Comparison of ENCODE assay signal across 8 mouse cellular contexts in the genomic region with DNA sequence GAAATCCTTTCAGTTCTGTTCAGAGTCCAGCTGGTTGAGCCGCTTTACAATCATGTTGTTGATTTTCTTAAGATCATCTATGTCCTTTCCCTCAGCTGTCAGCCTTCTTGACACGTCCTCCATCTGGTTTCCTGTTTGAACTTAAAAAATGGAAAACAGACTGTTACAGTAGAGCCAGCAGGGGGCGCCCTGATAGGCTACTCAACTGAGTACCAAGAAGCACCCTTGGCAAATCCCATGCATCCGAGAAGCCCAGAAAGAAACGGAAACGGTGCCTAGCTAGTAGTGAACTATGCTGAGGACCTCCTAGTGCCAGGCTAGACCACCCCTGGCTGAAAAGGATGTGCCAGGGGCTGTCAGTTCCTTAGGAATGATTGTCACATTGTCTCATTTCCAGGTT. TPM values are rescaled to one million over a fixed set of nuclear protein-coding genes. Genes with fewer than 3 reads are reported as not detected.
A peak's percentile ranks its signal among the peaks of the same experiment; 100 is the strongest.
DNase-seq lines count a peak whose midpoint lies in the region; ATAC-seq lines count a peak whose summit lies in the region.

No protein-coding gene starts in this region.

- H3K27ac ChIP-seq in embryonic facial prominence, embryonic 11.5 days (replicated peaks; ENCODE audit: low read depth, low read length), result no peak overlapping the region
- no peak overlapping the region for H3K27ac ChIP-seq in embryonic facial prominence, embryonic 10.5 days (replicated peaks)

- H3K4me2 ChIP-seq in embryonic facial prominence, embryonic 11.5 days (ENCODE audit: low read depth, low read length), result no peak overlapping the region

- H3K4me3 ChIP-seq in embryonic facial prominence, embryonic 11.5 days (ENCODE audit: low read depth, low read length), result no peak overlapping the region
- H3K4me3 ChIP-seq in embryonic facial prominence, embryonic 10.5 days, result no peak overlapping the region

- H3K36me3 ChIP-seq in embryonic facial prominence, embryonic 11.5 days (replicated peaks; ENCODE audit: control insufficient read depth, insufficient read depth, low read depth, low read length), result no peaks in the 10 kb centered on the region
- H3K36me3 ChIP-seq in embryonic facial prominence, embryonic 10.5 days (replicated peaks), result no peaks in the 10 kb centered on the region

- no peaks in the 10 kb centered on the region for H3K4me1 ChIP-seq in embryonic facial prominence, embryonic 11.5 days (ENCODE audit: control insufficient read depth, insufficient read depth, low read length)
- H3K4me1 ChIP-seq in embryonic facial prominence, embryonic 10.5 days, result no peaks in the 10 kb centered on the region

- no peaks in the 10 kb centered on the region; the same call in 1 of the 2 replicates for H3K9me3 ChIP-seq in embryonic facial prominence, embryonic 11.5 days (replicated peaks; ENCODE audit: control insufficient read depth, low read length)
- no peaks in the 10 kb centered on the region; the same call in 1 of the 2 replicates for H3K9me3 ChIP-seq in embryonic facial prominence, embryonic 10.5 days

- DNase-seq in embryonic facial prominence, embryonic 11.5 days (ENCODE audit: low spot score), result peak; percentile 15
- no peak for DNase-seq in embryonic facial prominence, embryonic 10.5 days (ENCODE audit: low spot score)
- peak; percentile 25 to 48 for DNase-seq in lung, adult 18-20 months
- DNase-seq in lung, postnatal 25 days (ENCODE audit: low spot score), result no peak
- peak; percentile 25 for DNase-seq in c-Kit-positive CD71-positive TER-119-positive erythroid progenitor cells, embryonic 14.5 days (ENCODE audit: low spot score)
- DNase-seq in spleen, adult 12 weeks (ENCODE audit: low spot score), result no peak

- H3K9ac ChIP-seq in embryonic facial prominence, embryonic 11.5 days (replicated peaks; ENCODE audit: low read length), result no peak overlapping the region

- 64% methylated on average over 6 of the region's 6 CpGs for WGBS in embryonic facial prominence, embryonic 11.5 days
- WGBS in embryonic facial prominence, embryonic 10.5 days, result 68% methylated on average over 6 of the region's 6 CpGs

- no peaks in the 10 kb centered on the region for H3K27me3 ChIP-seq in embryonic facial prominence, embryonic 11.5 days (ENCODE audit: control insufficient read depth, insufficient read depth, low read length)
- no peaks in the 10 kb centered on the region for H3K27me3 ChIP-seq in embryonic facial prominence, embryonic 10.5 days (replicated peaks; ENCODE audit: low read depth, poor library complexity, severe bottlenecking)

- ATAC-seq in embryonic facial prominence, embryonic 11.5 days (replicated peaks; ENCODE audit: insufficient number of reproducible peaks, low FRiP score, low TSS enrichment, low read depth), result no peak
- peak; percentile 68 for ATAC-seq in megakaryocyte-erythroid progenitor cell, adult 5-6 weeks (replicated peaks; ENCODE audit: low FRiP score, low TSS enrichment, poor library complexity, severe bottlenecking)
- ATAC-seq in cerebellum, adult (ENCODE audit: insufficient number of reproducible peaks, low FRiP score, low TSS enrichment), result no peak

RNA-seq across cellular contexts. Expression of a gene that starts 22.2 kb away (rescaled TPM):
- 0.17 and 0.20 TPM in 2 replicates for polyA plus RNA-seq in embryonic facial prominence, embryonic 11.5 days (2014; fragmentation: Nextera tagmentation; extraction: Ambion mirVana)
- not detected in 2 replicates for polyA plus RNA-seq in embryonic facial prominence, embryonic 10.5 days (2016; fragmentation: Nextera tagmentation; extraction: Ambion mirVana)
- total RNA-seq in megakaryocyte-erythroid progenitor cell, adult 5-6 weeks (2014; fragmentation: Nextera tagmentation), result not detected in 2 replicates
- 1.4 TPM in 1 of 2 replicates, not detected in the other for total RNA-seq in megakaryocyte-erythroid progenitor cell, adult 5-6 weeks (2017)

RNA-seq across cellular contexts. Expression of a gene that starts 43.1 kb away (rescaled TPM):
- 0.21 and 0.42 TPM in 2 replicates for polyA plus RNA-seq in embryonic facial prominence, embryonic 11.5 days (2014; fragmentation: Nextera tagmentation; extraction: Ambion mirVana)
- 0.05 TPM in 1 of 2 replicates, not detected in the other for polyA plus RNA-seq in embryonic facial prominence, embryonic 10.5 days (2016; fragmentation: Nextera tagmentation; extraction: Ambion mirVana)
- total RNA-seq in megakaryocyte-erythroid progenitor cell, adult 5-6 weeks (2014; fragmentation: Nextera tagmentation), result 12.1 and 12.7 TPM in 2 replicates
- total RNA-seq in megakaryocyte-erythroid progenitor cell, adult 5-6 weeks (2017), result 31.9 and 62.5 TPM in 2 replicates

Comparison
In these comparisons a context has a peak if more than half of its experiments do, and no peak if none do; other contexts are left out.
1. DNase-seq: peak in embryonic facial prominence, embryonic 11.5 days (single experiment), lung, adult 18-20 months (2 of 2) and c-Kit-positive CD71-positive TER-119-positive erythroid progenitor cells, embryonic 14.5 days (single experiment); none in embryonic facial prominence, embryonic 10.5 days (single experiment), lung, postnatal 25 days (single experiment) and spleen, adult 12 weeks (single experiment).